ENCODE assay signal across 8 mouse cellular contexts in the genomic region with DNA sequence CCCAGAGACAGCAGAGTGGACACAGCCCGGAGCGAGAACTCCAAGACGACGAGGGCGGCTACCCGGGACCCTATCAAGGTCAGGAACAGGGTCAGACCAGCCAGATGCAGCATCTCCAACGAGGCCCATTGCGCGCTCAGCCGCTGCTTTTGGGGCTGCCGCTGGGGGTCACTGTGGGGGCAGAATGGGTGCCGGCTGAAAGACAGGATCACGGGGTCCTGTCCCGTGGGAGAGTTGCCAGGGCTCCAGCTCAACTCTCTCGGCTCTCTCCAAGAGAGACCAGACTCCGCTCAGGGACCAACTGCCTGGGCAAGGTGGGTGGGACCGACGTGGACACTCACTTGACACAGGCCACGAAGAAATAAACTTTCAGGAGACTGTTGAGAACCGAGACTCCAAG. TPM values are rescaled to one million over a fixed set of nuclear protein-coding genes. Genes with fewer than 3 reads are reported as not detected.
DNase-seq lines count a peak whose midpoint lies in the region; ATAC-seq and TF ChIP-seq lines count a peak whose summit lies in the region.

No protein-coding gene starts in this region.

- no peaks in the 10 kb centered on the region for H3K9me3 ChIP-seq in embryonic facial prominence, embryonic 11.5 days (replicated peaks; ENCODE audit: control insufficient read depth, low read length)
- no peaks in the 10 kb centered on the region for H3K9me3 ChIP-seq in midbrain, embryonic 16.5 days (replicated peaks; ENCODE audit: control insufficient read depth, low read length, poor library complexity, severe bottlenecking)
- no peaks in the 10 kb centered on the region for H3K9me3 ChIP-seq in stomach, embryonic 16.5 days (replicated peaks; ENCODE audit: control insufficient read depth, low read length)

- no peak for ATAC-seq in embryonic facial prominence, embryonic 11.5 days (replicated peaks; ENCODE audit: insufficient number of reproducible peaks, low FRiP score, low TSS enrichment, low read depth)
- ATAC-seq in midbrain, embryonic 16.5 days: peak; percentile 44; the same call in 1 of the 2 replicates
- ATAC-seq in stomach, embryonic 16.5 days (ENCODE audit: insufficient read depth, low FRiP score): peak; percentile 15; the same call in 1 of the 2 replicates

- H3K9ac ChIP-seq in embryonic facial prominence, embryonic 11.5 days (replicated peaks; ENCODE audit: low read length): peak overlapping the region; percentile 37
- peak overlapping the region; percentile 83 for H3K9ac ChIP-seq in liver, adult 2 months (ENCODE audit: low read depth, low read length)
- H3K9ac ChIP-seq in midbrain, embryonic 16.5 days (ENCODE audit: low read depth, low read length): no peak overlapping the region
- peak overlapping the region; percentile 64 for H3K9ac ChIP-seq in stomach, embryonic 16.5 days (ENCODE audit: low read length)

- peaks cover 5% of the 10 kb centered on the region; the same call in 1 of the 2 replicates for H3K4me1 ChIP-seq in embryonic facial prominence, embryonic 11.5 days (ENCODE audit: control insufficient read depth, insufficient read depth, low read length)
- H3K4me1 ChIP-seq in liver, adult 2 months (ENCODE audit: control insufficient read depth, insufficient read depth, low read length): peaks cover 10% of the 10 kb centered on the region
- peaks cover 3% of the 10 kb centered on the region for H3K4me1 ChIP-seq in midbrain, embryonic 16.5 days (ENCODE audit: control insufficient read depth, insufficient read depth, low read length)
- peaks cover 15% of the 10 kb centered on the region for H3K4me1 ChIP-seq in stomach, embryonic 16.5 days (ENCODE audit: control insufficient read depth, insufficient read depth, low read length)

- peaks cover 3% of the 10 kb centered on the region; the same call in 1 of the 2 replicates for H3K79me2 ChIP-seq in liver, adult 2 months (ENCODE audit: control insufficient read depth, insufficient read depth, low read length)

- peak overlapping the region; percentile 19 for H3K4me3 ChIP-seq in embryonic facial prominence, embryonic 11.5 days (ENCODE audit: low read depth, low read length)
- H3K4me3 ChIP-seq in liver, adult 2 months (ENCODE audit: insufficient read depth, low read depth, low read length): peak overlapping the region; percentile 73
- H3K4me3 ChIP-seq in midbrain, embryonic 16.5 days (ENCODE audit: low read depth, low read length): no peak overlapping the region
- peak overlapping the region; percentile 35 for H3K4me3 ChIP-seq in stomach, embryonic 16.5 days (replicated peaks; ENCODE audit: low read length)

- peak; percentile 80 for TF ChIP-seq CTCF in liver, adult 2 months (IDR thresholded peaks at IDR 0.05; ENCODE audit: low read depth, low read length)

- no peaks in the 10 kb centered on the region for H3K36me3 ChIP-seq in embryonic facial prominence, embryonic 11.5 days (replicated peaks; ENCODE audit: control insufficient read depth, insufficient read depth, low read depth, low read length)
- peaks cover 2% of the 10 kb centered on the region; the same call in 1 of the 2 replicates for H3K36me3 ChIP-seq in liver, adult 2 months (ENCODE audit: control insufficient read depth, insufficient read depth, low read length)
- no peaks in the 10 kb centered on the region for H3K36me3 ChIP-seq in midbrain, embryonic 16.5 days (ENCODE audit: control insufficient read depth, insufficient read depth, low read length)
- H3K36me3 ChIP-seq in stomach, embryonic 16.5 days (ENCODE audit: control insufficient read depth, insufficient read depth, low read length): no peaks in the 10 kb centered on the region

- no peaks in the 10 kb centered on the region for H3K27me3 ChIP-seq in embryonic facial prominence, embryonic 11.5 days (ENCODE audit: control insufficient read depth, insufficient read depth, low read length)
- no peaks in the 10 kb centered on the region for H3K27me3 ChIP-seq in liver, adult 2 months (ENCODE audit: control insufficient read depth, insufficient read depth, low read length)
- H3K27me3 ChIP-seq in midbrain, embryonic 16.5 days (ENCODE audit: control insufficient read depth, insufficient read depth, low read depth, low read length): no peaks in the 10 kb centered on the region
- no peaks in the 10 kb centered on the region for H3K27me3 ChIP-seq in stomach, embryonic 16.5 days (ENCODE audit: control insufficient read depth, insufficient read depth, low read length)

- 2% methylated on average over 20 of the region's 20 CpGs for whole genome bisulfite sequencing in embryonic facial prominence, embryonic 11.5 days
- 1% methylated on average over 20 of the region's 20 CpGs for WGBS in liver, adult 2 months
- WGBS in midbrain, embryonic 16.5 days: 7% methylated on average over 19 of the region's 20 CpGs
- 7% methylated on average over 20 of the region's 20 CpGs for WGBS in stomach, embryonic 16.5 days

- peak; percentile 73 for DNase-seq in urinary bladder, postnatal 14 days (ENCODE audit: low spot score)
- no peak for DNase-seq in urinary bladder, adult 2 months (ENCODE audit: low spot score)
- DNase-seq in embryonic facial prominence, embryonic 11.5 days (ENCODE audit: low spot score): peak; percentile 69
- peak; percentile 62 to 66 for DNase-seq in heart, adult 9 months (ENCODE audit: low spot score in 2 of 2)
- DNase-seq in kidney, adult 8-10 months: peak; percentile 69 to 79
- DNase-seq in liver, adult 2 months (ENCODE audit: extremely low read depth, low read depth, low spot score): peak; percentile 42

- no peak overlapping the region for H3K27ac ChIP-seq in embryonic facial prominence, embryonic 11.5 days (replicated peaks; ENCODE audit: low read depth, low read length)
- H3K27ac ChIP-seq in liver, adult 2 months (replicated peaks; ENCODE audit: insufficient read depth, low read depth, low read length): peak overlapping the region; percentile 80
- no peak overlapping the region for H3K27ac ChIP-seq in midbrain, embryonic 16.5 days (ENCODE audit: low read length)
- 0 out of 2 replicates have a peak overlapping the region, but pooled peaks have one; percentile 14 for H3K27ac ChIP-seq in stomach, embryonic 16.5 days (ENCODE audit: low read length)

- peak overlapping the region; percentile 49 for H3K4me2 ChIP-seq in embryonic facial prominence, embryonic 11.5 days (ENCODE audit: low read depth, low read length)
- H3K4me2 ChIP-seq in midbrain, embryonic 16.5 days (ENCODE audit: low read length): peak overlapping the region; percentile 35
- peak overlapping the region; percentile 59 for H3K4me2 ChIP-seq in stomach, embryonic 16.5 days (ENCODE audit: low read depth, low read length)

- no peak for TF ChIP-seq POLR2A in liver, adult 2 months (IDR thresholded peaks at IDR 0.05; ENCODE audit: extremely low read depth, insufficient read depth, low read length)

RNA-seq across cellular contexts. Expression of gene Tmem82, which starts 1.1 kb away (rescaled TPM):
- 0.87 and 0.94 TPM in 2 replicates for polyA plus RNA-seq in urinary bladder, adult 2 months (2012; rRNA removed)
- 0.17 and 0.42 TPM in 2 replicates for polyA plus RNA-seq in embryonic facial prominence, embryonic 11.5 days (2014; fragmentation: Nextera tagmentation; extraction: Ambion mirVana)
- 9.3 and 12.6 TPM in 2 replicates for total RNA-seq in liver, adult 2 months (2014; rRNA removed)
- polyA plus RNA-seq in liver, adult 2 months (2012; rRNA removed): 34.7 and 39.5 TPM in 2 replicates
- 0.14 and 0.43 TPM in 2 replicates for polyA plus RNA-seq in midbrain, embryonic 16.5 days (2015; fragmentation: Nextera tagmentation; extraction: Ambion mirVana)
- 2.7 and 3.8 TPM in 2 replicates for polyA plus RNA-seq in stomach, embryonic 16.5 days (2015; fragmentation: Nextera tagmentation; extraction: Ambion mirVana)

RNA-seq across cellular contexts. Expression of gene Slc25a34, which starts 6.3 kb away (rescaled TPM):
- polyA plus RNA-seq in urinary bladder, adult 2 months (2012; rRNA removed): 0.10 and 0.14 TPM in 2 replicates
- polyA plus RNA-seq in embryonic facial prominence, embryonic 11.5 days (2014; fragmentation: Nextera tagmentation; extraction: Ambion mirVana): not detected in 2 replicates
- 10.2 and 10.6 TPM in 2 replicates for total RNA-seq in liver, adult 2 months (2014; rRNA removed)
- polyA plus RNA-seq in liver, adult 2 months (2012; rRNA removed): 5.1 and 10.3 TPM in 2 replicates
- polyA plus RNA-seq in midbrain, embryonic 16.5 days (2015; fragmentation: Nextera tagmentation; extraction: Ambion mirVana): 0.27 and 0.45 TPM in 2 replicates
- polyA plus RNA-seq in stomach, embryonic 16.5 days (2015; fragmentation: Nextera tagmentation; extraction: Ambion mirVana): 0.62 and 1.6 TPM in 2 replicates

RNA-seq across cellular contexts. Expression of gene Fblim1, which starts 11.4 kb away (rescaled TPM):
- polyA plus RNA-seq in urinary bladder, adult 2 months (2012; rRNA removed): 95.1 and 129 TPM in 2 replicates
- polyA plus RNA-seq in embryonic facial prominence, embryonic 11.5 days (2014; fragmentation: Nextera tagmentation; extraction: Ambion mirVana): 59.3 and 61.3 TPM in 2 replicates
- 0.37 and 0.74 TPM in 2 replicates for total RNA-seq in liver, adult 2 months (2014; rRNA removed)
- 0.86 and 1.2 TPM in 2 replicates for polyA plus RNA-seq in liver, adult 2 months (2012; rRNA removed)
- polyA plus RNA-seq in midbrain, embryonic 16.5 days (2015; fragmentation: Nextera tagmentation; extraction: Ambion mirVana): 35.6 and 37.8 TPM in 2 replicates
- 77.2 and 85.0 TPM in 2 replicates for polyA plus RNA-seq in stomach, embryonic 16.5 days (2015; fragmentation: Nextera tagmentation; extraction: Ambion mirVana)

RNA-seq across cellular contexts. Expression of gene Plekhm2, which starts 47.4 kb away (rescaled TPM):
- polyA plus RNA-seq in urinary bladder, adult 2 months (2012; rRNA removed): 31.5 and 32.0 TPM in 2 replicates
- 2.9 and 3.5 TPM in 2 replicates for polyA plus RNA-seq in embryonic facial prominence, embryonic 11.5 days (2014; fragmentation: Nextera tagmentation; extraction: Ambion mirVana)
- 2.7 and 5.0 TPM in 2 replicates for total RNA-seq in liver, adult 2 months (2014; rRNA removed)
- 11.2 and 13.5 TPM in 2 replicates for polyA plus RNA-seq in liver, adult 2 months (2012; rRNA removed)
- 7.9 and 8.4 TPM in 2 replicates for polyA plus RNA-seq in midbrain, embryonic 16.5 days (2015; fragmentation: Nextera tagmentation; extraction: Ambion mirVana)
- 4.4 and 6.3 TPM in 2 replicates for polyA plus RNA-seq in stomach, embryonic 16.5 days (2015; fragmentation: Nextera tagmentation; extraction: Ambion mirVana)

Comparison
In these comparisons a context has a peak if more than half of its experiments do, and no peak if none do; other contexts are left out.
1. H3K27ac ChIP-seq: peak in liver, adult 2 months (single experiment) and stomach, embryonic 16.5 days (single experiment); none in embryonic facial prominence, embryonic 11.5 days (single experiment) and midbrain, embryonic 16.5 days (single experiment).
2. RNA of gene Fblim1, which starts 11.4 kb away (polyA plus RNA-seq): 95.1 to 129 TPM in urinary bladder, adult 2 months, 77.2 to 85.0 TPM in stomach, embryonic 16.5 days, 59.3 to 61.3 TPM in embryonic facial prominence, embryonic 11.5 days and 35.6 to 37.8 TPM in midbrain, embryonic 16.5 days; 0.86 to 1.2 TPM in liver, adult 2 months; every median in the first group is over 10 times any median in the second.
3. Peak in every context shown above with its lines, with median percentiles within 50 percentile points of each other: H3K4me2 ChIP-seq.